Mouse (Mus musculus) gastrocnemius, adult 8-10 months (tissue): ENCODE results near the gene Ece1. TPM values are rescaled to one million over a fixed set of nuclear protein-coding genes. Genes with fewer than 3 reads are reported as not detected.

Source experiments
- DNase-seq, 2 experiments: peaks; one replicate each; pipeline ENCODE4 v3.0.0; 2022; ENCODE audit warnings: low spot score in 2 of 2
- total RNA-seq, 4 experiments: library from RNA; stranded (reverse); gene quantifications; 2 replicates each; pipeline ENCODE4 v1.2.4; 2022

Ece1 gene
- total RNA-seq, 4 experiments from 2014 or later, result 48.8 to 97.1 (median 69.4) TPM

DNA sequence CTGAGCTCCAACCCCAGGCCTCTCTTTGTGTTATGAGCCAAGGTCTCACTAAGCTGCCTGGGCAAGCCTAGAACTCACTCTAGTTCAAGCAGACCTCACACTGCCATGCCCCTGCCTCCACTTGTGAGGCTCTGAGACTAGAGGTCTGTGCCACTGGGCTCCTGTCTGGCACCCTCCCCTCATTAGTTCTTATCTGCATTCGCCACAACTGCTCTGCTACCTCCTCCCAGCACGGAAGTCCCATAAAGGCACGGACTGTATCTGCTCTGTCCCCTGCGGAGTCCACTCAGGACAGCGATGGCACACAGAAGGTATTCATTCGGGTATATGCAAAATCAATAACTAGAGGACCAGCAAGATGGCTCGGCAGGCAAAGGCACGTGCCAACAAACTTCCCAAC is 19.4 kb downstream of the Ece1 start:
- no peak for DNase-seq

GRCm38 (mm10) chr4:137882663-137883062 is 20.6 kb downstream of the Ece1 start:
- peak in 1 of 2 experiments; percentile 56 for DNase-seq

- DNase-seq, result no peak
Measured at GRCm38 (mm10) chr4:137883513-137884150, 21.6 kb downstream of the Ece1 start.

DNA sequence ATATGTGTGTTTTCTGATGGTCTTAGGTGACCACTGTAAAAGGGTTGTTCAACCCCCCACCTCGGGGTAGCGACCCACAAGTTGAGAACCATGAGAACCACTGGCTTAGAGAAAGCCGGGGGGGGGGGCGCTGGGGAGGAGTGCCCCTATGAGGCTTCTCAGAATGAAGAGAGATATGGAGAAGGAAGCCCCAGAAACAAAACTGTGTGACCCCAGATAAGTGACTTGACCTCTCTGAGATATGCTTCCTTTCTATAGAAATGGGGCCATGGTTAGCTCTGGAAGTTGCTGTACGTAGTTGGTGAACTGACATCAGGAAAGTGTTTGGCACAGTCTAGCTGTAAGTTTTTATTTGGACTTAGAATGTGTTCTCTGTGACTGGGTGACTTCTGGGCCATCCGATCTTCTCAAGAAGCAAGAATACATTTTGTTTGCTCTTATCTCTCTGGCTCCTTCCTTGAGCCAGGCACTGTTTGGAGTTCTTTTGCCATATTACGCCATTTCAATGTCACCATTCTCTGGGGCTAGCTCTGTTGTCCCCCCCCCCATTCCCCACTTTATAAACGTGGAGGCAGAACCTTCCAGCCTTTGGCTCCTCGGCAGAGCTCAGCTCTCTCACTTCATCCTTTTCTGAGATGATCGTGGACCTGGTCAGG is 25.4 kb downstream of the Ece1 start:
- DNase-seq, result no peak

DNA sequence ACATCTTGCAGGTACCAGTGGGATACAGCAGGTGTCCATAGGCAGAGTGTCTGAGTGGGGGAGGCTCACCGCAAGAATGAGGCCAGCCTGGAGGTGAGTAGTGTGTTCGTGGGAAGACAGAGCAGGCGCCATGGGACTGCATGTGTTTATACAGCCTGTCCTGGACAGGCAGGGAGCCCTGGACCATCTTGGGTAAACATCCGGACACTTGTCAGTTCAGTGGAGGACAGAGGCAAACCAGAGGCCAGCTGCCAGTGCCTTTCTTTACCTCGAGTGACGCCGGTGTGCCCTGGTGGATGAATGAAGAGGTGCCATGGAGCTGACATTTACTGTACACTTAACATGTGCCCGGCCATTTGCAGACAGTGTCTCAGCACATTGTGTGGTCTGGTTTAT is 26.0 kb downstream of the Ece1 start:
- no peak for DNase-seq

DNA sequence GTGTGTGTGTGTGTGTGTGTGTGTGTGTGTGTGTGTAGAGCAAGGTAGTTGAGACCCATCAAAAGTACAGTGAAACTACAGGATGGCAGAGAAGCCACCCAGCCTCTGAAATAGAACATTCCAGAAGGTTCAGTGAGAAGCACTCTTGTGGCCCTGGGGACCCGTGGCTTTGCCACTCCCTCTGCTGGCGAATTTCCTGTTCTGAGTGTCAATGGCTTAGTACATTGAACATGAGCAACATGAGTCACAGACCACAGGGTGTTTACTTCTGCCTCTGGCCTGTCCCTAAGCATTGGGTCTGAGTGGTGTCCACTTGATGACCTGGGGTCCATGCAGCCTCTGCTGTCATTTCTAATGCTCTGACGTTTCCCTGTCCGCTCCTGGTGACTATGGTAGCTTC is 28.6 kb downstream of the Ece1 start:
- DNase-seq, result peak; percentile 71 to 76

- no peak for DNase-seq
Measured at GRCm38 (mm10) chr4:137891553-137892145, 29.6 kb downstream of the Ece1 start.

DNA sequence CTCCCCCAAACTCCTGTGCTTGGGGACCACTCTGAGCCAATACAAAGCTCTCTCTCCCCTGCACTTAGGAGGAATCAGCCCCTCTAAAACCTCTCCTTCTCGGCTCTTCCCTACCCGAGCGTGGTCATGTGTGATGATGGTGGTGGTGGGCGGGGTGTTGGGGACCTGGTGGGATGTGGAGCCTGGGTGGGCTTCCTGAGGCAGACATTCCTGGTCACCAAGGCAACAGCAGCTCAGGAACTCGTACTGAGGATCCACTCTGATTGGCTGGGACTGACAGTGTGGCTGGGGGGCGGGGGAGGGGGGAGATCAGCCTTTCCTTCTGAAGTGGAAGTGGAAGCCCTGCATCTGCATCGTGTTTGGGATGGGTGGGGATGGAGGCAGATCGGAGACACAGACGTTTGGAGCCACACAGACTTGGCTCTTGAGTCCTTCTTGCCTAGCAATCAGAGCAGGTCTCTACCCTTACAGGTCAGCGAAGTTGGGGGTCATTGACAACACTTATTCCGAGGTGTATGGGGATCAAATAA is 30.7 kb downstream of the Ece1 start:
- no peak for DNase-seq

DNA sequence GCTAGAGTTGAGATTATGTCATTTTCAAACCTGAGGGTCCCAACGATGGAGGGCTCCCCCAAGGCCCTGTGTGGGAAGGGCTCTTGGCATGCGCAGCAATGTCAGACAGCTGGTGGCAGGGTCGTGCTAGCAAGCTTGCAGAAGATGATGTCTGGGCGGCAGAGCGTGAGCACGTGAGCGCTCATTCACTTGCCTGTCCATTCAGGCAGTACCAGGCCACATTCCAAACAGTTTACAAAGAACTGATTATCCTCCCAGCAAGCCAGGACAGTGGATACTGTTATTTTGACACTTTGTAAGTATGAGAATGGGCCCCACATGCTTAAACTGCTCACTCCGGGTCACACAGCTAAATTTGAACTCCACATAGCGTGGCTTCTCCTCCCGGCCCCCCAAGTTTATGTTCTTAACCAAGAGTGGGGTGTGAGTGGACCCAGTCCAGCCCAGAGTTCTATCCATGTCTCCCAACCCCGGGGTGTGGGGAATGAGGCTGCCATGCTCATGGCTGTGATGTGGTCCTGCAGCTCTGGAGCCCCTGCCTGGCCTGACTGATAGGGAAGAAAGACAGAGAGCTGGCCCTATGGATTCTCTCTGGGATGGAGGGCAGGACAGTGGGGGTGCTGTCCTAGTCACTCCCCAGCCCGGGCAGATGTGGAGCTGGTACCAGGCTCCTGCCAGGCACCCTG is 34.7 kb downstream of the Ece1 start:
- DNase-seq, result no peak

- DNase-seq, result peak; percentile 70 to 82
Measured at GRCm38 (mm10) chr4:137897298-137897612, 35.2 kb downstream of the Ece1 start.

GRCm38 (mm10) chr4:137898490-137898889 is 36.5 kb downstream of the Ece1 start:
- DNase-seq, result no peak

DNA sequence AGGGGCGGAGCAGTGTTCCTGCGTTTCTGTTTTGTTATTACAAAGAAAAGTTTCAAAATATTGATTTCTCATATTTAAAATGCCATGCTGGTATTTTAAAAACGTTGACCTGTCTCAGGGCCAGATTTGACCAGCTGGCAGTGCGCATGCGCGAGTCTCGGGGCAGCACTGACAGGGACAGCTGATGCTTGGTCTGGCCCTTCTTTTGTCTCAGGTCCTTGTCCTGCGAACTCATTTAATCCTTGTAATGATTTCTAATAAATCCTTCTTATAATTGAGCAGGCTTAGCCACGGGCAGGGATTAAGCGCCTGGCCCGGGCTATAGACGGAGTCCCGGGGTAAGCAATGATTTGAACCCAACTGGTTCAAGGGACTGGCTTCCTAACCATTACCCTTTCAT is 40.2 kb downstream of the Ece1 start:
- no peak for DNase-seq

GRCm38 (mm10) chr4:137902873-137903272 is 40.8 kb downstream of the Ece1 start:
- no peak for DNase-seq

DNA sequence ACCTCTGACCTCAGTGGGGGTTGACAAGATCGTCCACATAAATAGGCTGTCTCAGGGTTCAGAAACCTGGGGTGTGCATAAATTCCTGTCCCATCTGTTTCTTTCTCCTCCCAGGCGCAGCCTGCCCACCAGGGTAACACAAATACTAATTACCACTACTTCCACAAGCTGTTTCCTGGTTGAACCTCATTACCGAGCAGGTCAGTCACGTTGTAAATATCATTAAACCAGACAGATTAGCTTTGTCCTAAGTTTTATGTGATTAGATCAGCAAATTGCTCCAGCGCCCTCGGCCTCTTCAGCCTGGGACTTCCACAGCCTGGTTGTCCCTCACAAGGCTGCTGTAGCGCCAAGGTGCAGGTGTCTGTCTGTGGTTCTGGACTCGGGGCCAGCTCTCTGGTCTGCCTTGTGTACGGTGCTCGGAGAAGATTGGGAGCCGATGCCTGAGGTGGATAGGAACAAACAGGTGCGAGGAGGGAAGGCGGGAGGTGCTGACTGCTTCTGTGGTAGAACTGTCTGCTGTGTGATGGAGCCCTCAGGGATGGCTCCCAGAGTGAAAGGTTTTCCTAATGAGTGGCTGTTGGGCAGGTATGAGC is 43.0 kb downstream of the Ece1 start:
- no peak for DNase-seq

DNA sequence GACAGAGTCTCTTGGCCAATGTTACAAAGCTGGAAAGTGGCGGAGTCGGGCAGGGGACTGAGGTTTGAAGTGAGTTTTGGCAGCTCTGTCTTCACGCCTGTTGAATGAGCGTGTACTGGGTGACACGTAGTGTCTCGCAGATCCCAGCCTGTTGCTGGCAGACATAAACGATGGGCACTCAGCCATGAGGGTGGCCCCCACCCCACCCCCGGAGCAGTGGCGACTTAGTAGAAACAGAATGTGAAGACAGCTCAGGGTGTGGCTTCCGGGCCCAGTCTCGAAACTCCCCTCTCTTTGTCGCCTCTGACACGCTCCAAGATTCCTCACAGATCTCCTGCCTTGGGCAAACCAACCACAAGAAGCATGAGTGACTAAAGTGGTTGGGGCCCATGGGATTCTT is 45.9 kb downstream of the Ece1 start:
- peak; percentile 47 to 54 for DNase-seq

DNA sequence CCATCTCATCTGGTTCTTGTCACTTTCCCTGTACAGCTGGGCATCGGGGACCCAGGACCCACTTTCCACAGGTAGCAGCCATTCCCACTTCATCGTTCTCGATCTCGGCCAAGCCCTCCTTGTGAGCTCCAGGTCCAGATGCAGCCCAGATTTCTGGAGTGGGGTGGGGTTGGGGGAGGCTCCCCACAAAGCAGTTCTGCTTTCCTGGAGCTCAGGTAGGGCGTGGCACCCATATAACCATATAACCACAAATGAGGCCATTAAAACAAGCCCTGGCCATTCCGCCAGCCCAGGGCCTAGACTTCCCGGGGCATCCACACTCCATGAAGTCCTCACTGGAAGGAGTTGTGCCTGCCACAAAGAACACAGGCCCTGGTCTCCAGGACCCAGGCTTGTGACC is 46.5 kb downstream of the Ece1 start:
- DNase-seq, result no peak

- no peak for DNase-seq
Measured at GRCm38 (mm10) chr4:137908915-137909314, 46.9 kb downstream of the Ece1 start.

DNA sequence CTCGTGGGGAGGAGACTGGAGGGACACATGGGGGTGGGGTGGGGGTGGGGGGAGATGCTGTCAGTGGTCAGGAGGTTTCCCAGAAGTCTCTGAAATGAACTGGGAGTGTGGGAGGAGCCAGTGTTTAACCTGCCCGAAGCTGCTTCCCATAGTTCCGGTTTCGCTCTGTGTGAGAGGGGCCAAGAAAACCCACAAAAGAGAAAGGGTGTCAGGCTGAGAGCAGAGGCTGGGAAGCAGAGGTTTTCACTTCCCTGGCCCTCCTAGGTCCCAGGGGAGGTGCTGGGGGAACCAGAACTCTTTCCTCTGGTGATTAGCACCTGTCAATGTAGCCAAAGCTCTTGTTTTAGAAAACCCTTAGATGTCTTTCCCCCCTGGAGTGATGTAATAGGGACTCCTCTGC is 47.4 kb downstream of the Ece1 start:
- no peak for DNase-seq

GRCm38 (mm10) chr4:137910382-137911009 is 48.5 kb downstream of the Ece1 start:
- DNase-seq, result no peak

DNA sequence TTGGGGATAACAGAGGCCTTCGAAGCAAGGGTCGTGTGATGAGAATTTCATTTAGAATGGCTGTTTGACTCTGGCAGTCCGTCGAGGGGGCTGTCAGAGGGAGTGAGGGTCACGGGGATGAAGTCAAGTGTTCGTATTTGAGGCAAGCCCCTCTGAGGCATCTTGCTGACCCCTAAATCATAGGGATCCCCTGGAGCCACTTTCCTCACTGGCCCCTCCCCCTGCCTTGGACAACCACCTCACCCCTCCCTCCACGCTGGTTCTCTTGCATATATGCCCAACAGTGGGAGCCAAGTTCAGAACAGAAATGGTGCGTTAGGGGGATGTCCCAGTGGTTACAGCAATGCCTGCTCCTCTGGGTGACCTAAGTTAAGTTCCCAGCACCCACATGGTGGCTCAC is 49.6 kb downstream of the Ece1 start:
- DNase-seq, result no peak

- no peak for DNase-seq
Measured at GRCm38 (mm10) chr4:137912768-137913305, 50.8 kb downstream of the Ece1 start.
